Mouse (Mus musculus) natural killer cell, adult 2 months (primary cell): ENCODE data around the gene Gm10643.
A peak's percentile ranks its signal among the peaks of the same experiment; 100 is the strongest.

Experiments
- DNase-seq, 2 experiments: peaks; one replicate each; pipeline ENCODE4 v3.0.0; 2022; ENCODE audit warnings: low spot score in 2 of 2

Gm10643 gene

DNA sequence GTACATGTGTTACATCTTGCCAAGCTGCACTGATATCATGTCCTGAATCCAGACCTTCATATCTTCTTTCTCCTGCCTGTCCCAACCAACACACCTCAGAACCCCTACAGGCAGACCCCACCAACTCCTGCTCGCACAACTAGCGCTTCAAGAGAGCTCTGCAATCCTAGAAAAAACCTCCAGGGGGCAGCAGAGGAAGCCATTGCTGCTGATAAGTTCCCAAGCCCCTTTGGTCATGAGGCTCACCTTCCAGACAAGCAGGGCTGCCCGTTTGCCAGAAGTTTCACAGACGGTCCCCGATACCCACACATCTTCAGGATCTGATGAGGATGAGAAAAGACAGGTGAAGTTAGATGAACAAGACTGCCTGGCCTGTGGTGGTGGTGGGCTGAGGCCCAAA is 25.9 kb downstream of the Gm10643 start:
- peak; percentile 64 to 80 for DNase-seq

DNA sequence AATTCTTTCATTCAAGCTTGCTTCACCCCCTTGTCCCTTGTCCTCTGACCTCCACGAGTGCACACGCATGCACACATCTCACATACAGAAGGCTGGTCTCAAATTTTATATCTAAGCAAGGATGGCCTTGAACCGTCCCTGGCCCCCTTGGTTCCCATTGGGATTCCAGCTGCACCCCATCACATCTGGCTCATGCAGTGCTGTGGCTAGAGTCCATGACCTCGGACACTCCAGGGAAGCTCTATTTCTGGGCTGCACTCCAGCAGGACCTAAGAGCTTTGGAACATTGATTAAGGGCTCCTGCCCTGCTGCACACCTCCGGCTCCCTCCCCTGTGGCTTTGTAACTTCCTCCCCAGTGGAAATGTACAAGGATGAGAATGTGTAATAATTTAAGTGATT is 26.9 kb downstream of the Gm10643 start:
- no peak for DNase-seq

DNA sequence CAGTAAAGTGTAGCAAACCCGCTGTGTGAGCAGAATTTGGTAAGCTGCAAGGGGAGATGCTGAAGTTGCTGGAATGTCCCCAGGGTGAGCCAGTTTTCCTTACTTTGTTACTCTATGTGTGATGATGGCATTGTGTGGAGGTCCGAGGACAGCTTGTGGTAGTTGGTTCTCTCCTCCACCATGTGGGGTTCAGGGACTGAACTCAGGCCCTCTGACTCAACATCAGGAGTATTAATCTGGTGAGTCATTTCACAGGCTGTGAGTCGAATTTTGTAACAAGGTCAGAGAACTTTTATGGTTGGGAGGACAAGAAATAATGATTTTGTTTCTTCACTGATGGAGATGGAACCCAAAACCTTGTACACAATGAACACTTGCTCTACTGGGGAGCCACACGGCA is 32.2 kb downstream of the Gm10643 start:
- DNase-seq = no peak

DNA sequence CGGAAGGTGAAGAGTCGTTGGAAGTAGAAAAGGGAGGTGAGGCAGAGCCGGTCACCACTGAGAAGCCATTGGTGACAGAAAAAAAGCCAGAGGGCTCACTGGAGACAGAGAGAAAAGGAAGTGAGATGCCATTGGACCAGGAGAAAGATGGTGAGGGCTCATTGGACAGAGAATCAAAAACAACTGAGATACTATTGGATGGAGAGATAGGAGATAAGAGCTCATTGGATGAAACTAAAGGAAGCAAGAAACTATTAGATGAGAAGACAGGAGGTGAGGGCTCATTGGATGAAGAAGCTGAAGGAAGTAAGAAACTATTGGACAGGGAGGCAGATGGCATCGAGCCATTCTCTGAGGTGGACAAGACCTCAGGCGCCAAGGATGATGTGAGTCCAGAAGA is 35.7 kb downstream of the Gm10643 start:
- no peak for DNase-seq

DNA sequence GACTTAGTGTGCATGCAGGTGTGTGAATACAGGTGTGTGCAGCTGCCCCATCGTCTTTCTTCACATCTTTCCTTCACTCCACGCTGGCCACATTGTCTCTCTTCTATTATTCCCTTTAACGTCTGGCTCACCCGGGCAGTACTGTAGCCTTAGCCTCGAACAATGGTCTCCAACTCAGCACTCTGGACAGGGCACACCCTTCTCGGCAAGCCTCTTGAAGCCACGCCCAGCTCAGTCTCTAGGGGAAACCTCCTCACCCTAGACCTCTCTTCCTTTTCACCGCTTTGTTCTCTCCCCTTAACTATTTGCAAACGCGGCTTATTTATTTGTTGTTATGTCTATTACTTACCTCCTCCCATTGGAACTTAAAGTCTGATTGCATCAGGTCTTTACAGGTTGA is 37.5 kb downstream of the Gm10643 start:
- peak in 1 of 2 experiments; percentile 34 for DNase-seq

DNA sequence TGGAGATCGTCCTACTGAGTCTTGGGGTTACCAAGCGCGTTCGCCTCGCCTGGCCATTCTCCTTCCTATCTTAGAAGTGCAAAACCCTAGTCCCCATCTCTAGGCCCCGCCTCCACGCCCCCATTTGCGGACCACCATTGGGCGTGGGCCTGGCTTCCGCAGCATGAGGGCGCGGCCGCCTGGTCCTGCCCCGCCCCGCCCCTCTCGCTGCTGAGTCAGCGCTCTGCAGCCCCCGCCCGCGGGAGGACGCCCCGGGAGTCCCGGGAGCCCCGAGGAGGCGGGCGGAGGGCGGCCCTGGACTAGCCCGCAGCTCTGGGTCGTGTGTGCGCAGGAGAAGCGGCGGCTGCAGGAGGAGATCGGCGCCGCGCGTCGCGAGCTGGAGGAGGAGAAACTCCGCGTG is 39.1 kb downstream of the Gm10643 start:
- DNase-seq = no peak

DNA sequence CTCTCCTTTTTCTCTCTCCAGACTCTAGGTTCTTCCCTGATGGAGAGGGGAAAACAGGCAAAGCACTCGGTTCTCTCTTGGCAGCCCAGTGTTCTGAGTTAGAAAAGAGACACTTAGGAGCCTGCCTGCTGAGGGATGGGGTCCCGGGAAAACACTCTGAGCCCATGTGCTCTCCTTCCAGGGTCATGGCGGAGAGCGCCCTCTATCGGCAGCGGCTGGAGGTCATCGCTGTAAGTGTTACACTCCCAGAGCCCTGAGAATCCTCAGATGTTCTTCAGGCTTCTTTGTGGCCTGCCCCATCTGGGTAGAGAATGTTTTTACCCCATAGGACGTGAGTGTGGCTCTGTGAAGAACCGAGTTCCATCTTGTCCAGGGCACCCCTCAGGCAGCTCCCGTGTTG is 40.8 kb downstream of the Gm10643 start:
- peak; percentile 43 to 56 for DNase-seq

DNA sequence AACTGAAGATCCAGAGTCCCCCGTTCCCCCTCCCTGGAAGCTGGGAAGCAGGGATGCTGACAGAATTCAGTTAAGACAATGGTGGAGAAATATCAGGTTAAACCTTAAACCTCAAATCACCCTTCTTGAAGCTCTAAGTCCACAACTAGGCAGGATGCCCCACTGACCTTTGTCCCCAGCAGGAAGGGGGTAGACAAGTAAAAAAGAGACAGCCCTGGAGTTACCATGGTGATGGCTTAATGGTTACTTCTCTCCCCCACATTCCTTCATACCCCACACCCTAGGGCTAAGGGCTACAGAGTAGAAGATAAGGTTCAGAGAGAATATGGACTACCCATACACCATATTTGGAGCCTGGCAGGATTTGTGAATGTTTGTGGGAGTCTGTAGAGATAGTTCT is 41.3 kb downstream of the Gm10643 start:
- no peak for DNase-seq

DNA sequence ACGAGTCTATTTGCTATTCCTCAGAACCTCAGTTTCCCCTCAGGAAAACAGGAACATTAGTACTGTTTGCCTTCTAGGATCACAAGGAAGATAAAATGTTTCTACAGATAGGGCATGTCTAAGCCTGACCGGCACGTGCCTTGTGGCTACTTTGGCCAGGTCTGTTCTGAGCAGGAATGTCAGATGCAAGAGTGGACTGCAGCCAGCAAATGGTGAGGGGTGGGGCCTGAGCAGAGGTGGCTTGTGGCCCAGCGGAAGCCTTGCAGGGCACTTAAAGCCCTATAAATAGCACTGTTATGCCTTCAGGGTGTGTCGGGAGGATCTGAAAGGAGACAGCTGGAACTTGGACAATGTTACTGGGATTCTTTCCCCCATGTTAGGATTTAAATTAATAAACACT is 41.9 kb downstream of the Gm10643 start:
- no peak for DNase-seq

DNA sequence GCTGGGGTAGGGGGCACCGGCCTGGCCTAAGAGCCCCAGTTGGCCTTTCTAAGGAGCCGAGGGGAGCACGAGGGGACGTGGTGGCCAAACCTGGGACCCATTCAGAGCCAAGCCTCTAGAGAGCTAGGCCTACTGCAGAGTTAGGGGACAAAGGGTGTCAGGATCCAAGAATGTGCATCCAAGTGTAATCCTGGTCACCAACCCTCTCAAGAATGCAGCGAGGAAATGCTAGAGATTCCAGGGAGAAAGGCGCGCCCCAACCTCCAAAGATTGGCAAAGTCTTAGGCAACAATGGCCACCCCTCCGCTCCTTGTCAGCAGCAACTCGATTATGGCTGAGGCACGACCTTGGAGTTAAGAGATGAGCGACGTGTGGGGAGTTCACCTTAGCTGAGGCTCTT is 43.4 kb downstream of the Gm10643 start:
- no peak for DNase-seq

DNA sequence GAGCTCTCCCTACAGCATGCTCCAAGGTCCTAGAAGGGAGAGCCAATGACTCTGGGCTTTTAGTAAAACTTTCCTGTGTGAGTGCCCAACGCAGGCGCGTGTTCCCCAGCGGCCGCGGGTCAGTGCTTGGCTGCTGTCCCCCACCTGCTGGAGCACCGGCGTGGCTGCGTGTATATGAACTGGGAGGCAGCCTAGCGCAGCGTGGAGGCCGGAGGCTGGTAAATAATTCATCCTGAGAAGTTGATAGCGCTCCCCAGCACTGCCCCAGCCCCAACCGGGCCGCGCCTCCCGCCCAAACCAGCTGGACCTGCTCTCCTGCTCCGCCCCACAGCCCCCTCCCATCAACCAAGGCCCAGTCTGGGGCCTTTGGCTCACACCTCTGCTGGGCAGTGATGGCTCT is 43.8 kb downstream of the Gm10643 start, which contains the start of gene Palm3:
Gene Palm3 (plus strand): TSS at position 376 of the 400 bp plus-strand sequence.
- DNase-seq = no peak

DNA sequence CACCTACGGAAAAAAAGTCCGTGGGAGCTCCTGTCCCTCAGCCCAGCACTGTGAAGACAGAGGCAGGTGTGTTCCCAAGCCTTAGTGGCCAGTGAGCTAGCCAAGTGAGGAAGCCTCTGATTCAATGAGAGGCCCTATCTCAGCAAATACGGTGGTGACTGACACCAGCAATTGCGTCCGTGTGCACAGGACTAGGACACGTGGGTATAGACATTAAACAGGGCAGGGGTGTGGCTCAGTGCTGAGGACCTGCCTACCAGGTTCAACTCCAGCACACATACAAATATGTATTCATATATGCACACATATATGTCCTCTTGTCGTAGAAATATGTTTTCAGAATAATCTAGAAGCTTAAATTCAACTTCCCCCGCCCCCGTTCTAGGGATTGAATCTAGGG is 45.2 kb downstream of the Gm10643 start:
- no peak for DNase-seq

DNA sequence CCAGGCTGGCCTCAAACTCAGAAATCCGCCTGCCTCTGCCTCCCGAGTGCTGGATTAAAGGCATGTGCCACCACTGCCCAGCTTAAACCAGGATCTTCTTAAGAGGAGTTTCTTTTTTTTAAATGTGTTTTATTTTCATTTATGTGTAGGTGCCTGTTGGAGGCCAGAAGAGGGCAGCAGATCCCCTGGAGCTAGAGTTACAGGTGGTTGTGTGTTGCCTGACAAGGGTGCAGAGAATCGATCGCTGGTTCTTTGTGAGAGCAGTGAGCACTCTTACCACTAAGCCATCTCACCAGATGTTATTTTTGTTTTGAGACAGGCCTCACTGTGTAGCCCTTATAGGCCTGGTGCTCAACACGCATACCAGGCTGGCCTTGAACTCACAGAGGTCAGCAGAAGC is 49.1 kb downstream of the Gm10643 start:
- DNase-seq = no peak
